Mouse (Mus musculus): ENCODE measurements around the gene Arrdc5.

The Arrdc5 gene

DNA sequence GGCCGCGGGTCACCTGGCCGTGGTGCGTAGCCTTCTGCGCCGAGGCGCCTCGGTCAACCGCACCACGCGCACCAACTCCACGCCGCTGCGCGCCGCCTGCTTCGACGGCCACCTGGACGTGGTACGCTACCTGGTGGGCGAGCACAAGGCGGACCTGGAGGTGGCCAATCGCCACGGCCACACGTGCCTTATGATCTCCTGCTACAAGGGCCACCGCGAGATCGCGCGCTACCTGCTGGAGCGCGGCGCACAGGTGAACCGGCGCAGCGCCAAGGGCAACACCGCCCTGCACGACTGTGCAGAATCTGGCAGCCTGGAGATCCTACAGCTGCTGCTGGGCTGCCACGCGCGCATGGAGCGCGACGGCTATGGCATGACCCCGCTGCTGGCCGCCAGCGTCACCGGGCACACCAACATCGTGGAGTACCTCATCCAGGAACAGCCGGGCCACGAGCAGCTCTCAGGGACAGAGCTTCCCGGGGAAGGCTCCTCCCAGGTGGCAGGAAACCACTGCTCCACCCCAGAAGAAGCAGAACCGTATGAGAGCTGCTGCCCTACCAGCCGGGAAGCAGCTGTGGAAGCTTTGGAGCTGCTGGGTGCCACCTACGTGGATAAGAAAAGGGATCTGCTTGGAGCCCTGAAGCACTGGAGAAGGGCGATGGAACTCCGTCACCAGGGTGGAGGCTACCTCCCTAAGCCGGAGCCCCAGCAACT is 42.7 kb downstream of the Arrdc5 start:
- in situ Hi-C loops (cut with MboI, MseI): loop anchor here (5.0 kb wide), 2 partner anchors 40 to 125 kb away; partner anchors contain the start of gene Dpp9

DNA sequence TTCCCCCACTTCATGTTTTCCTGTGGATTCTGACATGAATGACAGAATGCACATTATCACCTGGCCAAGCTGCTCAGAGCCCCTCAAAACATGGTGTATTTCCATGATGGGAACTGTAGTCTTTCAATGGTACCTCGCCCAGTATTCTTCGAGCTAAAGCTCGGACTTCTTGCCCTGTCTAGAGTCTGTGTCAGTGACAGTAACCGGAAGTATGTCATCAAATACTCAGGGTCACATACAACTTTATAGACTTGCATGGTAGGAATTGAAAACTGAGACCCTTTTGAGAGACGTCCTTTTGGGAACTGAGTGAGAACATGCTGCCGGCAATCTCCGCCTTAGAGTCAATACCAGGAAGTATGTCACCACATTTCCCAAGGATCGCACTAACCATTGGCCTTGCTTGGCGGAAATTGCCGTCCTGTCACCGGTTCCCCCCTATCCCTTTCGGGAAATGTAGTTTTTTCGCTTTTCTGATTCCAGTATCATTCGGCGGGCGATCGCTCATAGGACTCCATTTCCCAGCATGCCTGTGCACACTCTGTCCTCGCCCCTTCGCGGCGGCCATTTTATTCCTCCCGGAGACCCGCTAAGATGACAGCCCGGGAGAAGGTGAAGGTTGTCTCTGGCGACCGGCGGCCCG is 43.7 kb downstream of the Arrdc5 start, which contains the start of gene Fem1a:
Fem1a (plus strand) TSS at position 572 of the 643 bp plus-strand sequence.
- in situ Hi-C loops (cut with MboI, MseI): loop anchor here (5.0 kb wide), 2 partner anchors 39 to 124 kb away; partner anchors contain the start of gene Dpp9

DNA sequence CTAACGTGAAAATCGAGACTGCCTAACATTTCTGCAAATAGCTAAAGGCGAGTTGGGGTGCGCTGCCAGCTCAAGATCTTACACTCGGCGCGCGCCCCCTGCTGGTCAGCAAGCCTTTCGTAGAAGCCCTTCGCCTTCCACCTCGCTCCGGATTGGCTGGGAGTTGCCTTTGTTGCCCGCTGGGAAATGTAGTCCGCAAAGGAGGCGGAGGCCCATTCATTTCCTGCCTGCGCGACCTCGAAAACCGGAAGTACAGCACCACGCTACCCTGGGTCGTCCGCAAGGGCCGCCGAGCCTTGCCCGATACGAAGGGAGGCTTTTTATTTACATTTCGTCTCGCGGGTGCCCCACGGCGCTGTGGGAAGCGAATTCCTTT is 44.2 kb downstream of the Arrdc5 start:
- in situ Hi-C loops (cut with MboI, MseI): loop anchor here (5.0 kb wide), 2 partner anchors 39 to 124 kb away; partner anchors contain the start of gene Dpp9

DNA sequence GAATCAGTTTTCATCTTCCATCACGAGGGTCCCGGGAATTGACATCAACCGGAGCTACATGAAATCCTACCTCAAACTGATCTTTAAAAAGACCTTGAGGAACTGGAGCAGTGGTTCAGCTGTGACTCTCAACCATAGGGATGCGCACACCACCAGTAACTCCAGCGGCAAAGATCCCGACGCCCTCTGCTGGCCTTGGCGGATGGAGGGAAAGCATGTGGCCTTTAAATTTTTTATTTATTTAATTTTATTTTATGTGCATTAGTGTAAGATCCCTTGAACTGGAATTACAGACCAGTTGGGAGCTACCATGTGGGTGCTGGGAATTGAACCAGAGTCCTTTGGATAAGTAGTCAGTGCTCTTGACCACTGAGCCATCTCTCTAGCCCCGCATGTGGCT is 44.7 kb downstream of the Arrdc5 start:
- in situ Hi-C loops (cut with MboI, MseI): loop anchor here (5.0 kb wide), 2 partner anchors 38 to 123 kb away; partner anchors contain the start of gene Dpp9

DNA sequence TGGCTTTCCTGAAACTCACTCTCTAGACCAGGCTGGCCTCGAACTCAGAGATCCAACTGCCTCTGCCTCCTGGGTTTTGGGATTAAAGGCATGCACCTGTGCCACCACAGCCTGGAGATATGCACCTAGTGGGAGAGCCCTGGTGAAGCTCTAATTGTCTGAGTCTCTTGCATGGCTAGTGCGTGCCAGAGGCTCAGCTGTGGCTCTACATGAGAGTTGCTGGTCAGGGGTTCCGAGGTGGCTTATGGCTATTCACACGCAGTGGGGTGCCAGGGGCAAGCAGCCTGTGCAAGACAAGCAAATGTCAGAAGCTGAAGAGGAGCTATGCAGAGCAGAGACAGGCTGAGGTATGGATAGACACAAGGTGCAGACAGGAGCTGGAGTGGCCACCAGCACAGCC is 45.4 kb downstream of the Arrdc5 start:
- in situ Hi-C loops (cut with MboI, MseI): loop anchor here (5.0 kb wide), 2 partner anchors 37 to 122 kb away; partner anchors contain the start of gene Dpp9

DNA sequence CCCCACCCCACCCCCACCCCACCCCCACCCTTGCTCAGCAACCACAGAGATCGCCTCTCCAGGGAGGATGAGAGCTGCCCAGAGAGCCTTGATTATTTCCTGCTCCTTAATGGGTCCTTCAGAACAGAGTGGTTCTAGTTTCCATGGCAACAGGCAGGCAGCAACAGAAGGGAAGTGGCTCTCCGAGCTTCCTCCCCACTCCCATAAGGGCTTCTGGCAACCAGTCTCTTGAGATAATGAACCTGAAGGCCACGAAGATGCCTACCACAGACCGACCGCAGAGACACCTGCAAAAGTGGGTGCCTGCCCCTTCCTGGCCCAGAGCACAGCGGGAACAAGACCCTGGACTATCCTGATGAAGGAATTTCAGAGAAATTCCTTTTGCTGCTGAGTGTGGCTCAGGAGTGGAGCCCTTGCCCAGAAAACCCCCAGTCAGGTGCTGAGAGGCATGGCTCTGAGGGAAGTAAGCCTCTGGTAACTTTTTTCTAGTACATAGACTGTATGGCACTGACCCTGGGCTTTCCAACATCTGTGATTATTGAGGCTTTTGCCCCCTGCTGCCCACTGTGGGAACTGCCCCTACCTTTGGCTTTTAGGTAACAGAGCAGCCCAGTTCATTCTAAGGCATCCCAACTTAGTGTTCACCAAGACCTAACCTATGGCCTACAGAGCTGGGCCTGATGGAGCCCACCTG is 48.8 kb downstream of the Arrdc5 start:
- in situ Hi-C loops (cut with MboI, MseI): no loop called here

DNA sequence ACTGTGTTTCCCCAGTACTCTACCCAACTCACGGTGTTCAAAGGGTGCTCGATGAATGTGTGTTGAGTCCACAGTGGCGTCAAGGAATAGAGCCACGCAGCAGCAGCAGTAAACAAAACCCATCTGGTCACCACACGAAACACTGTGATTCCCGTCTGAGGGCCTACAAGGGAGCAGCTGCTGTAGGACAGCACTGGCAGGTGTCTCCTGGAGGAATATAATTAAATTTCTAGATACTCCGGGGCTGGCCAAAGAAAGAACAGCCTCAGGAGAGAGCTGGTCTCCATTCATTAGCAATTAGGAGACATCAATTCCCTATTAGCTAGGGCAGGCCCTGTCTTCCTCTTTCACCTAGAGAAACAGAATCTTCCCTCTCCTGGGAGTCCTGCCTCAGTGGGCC is 54.5 kb downstream of the Arrdc5 start:
- in situ Hi-C loops (cut with MboI, MseI): no loop called here
